Mouse (Mus musculus): ENCODE data around the gene Ncapg. TPM values are rescaled to one million over a fixed set of nuclear protein-coding genes. Genes with fewer than 3 reads are reported as not detected.

Ncapg gene
- polyA plus RNA-seq (2012; rRNA removed) = 17.4 and 21.6 TPM in 2 replicates

DNA sequence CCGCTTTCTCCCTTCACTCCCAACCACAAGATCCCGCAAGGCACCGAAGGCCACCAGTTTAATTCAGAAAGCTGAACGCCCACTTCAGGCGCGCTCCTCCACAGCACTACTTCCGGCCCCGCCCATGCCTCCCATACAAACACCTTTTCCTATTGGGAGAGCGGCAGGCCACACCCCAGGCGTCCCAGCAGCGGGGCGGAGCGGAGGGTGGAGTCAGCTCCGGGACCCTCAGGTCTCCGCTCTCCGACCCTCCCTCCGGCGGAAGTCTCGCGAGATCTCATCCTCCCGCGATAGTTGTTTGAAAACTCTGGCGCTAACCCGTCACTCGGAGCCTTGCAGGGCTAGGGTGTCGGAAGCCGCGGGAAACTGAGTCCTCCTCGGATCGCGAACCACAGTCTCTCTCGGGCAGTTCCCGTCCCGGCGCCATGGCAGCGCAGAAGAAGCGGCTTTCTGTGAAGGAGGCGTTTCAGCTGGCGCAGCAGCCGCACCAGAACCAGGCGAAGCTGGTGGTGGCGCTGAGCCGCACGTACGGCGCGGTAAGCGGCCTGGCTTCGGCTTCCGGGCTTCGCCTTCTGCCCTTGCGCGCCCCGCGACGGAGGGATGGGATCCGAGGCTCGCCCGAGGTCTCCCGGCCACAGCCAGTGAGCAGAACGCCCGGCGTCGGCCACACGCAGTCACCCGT, at the start of gene Ncapg:
Ncapg (plus strand) TSS at position 322 of the 682 bp plus-strand sequence.

DNA sequence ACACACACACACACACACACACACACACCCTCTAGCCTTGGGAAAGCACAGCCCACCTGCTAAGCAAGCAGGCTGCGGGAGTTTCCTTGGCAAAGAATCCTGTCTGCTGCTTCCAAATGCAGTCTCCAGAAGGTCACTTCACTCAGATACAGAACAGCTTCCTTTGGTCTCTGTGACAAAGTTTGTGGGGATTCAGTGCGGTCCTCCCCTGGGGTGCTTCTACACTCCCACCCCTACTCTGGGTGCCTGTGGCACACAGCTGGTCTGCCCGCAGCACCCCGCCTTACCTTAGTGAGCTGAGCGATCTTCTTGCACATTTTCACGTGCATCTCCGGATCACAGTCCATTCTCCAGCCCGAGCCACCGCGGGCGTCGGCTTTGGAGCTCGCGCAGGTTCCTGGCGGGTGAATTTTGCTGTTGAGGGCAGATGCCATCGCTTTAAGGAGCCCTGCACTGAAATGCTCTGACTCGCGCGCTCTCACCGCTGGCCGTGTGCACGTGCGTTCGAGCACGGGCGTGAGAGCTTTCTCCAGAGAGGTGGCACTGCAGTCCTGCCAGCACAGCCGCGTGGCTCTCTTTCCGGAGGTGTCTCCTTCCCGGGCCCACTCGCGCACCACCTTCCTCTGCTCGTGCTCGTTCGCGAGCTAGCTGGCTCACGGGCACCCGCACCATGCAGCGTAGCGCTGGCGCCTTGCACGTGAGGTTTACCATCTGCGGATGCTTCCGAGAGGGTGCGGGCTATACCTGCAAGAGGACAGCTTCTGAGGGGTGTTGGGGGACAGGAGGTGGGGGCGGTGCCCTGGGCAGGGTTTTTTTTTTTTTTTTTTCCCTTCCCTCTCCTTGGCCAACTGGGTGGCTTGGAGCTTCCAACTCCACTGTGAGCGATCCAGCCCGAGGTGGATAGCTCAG, 30.7 kb upstream of the Ncapg start, which contains the start of gene Fam184b:
Fam184b (minus strand) TSS at position 809 of the 909 bp plus-strand sequence.

Other genes starting within 250 kb of the Ncapg start
- gene Qdpr, start 219.7 kb upstream of the Ncapg start, polyA plus RNA-seq (2012; rRNA removed) = 73.2 and 73.5 TPM in 2 replicates
- 0.08 and 0.11 TPM in 2 replicates for gene Clrn2, start 216.2 kb upstream of the Ncapg start, polyA plus RNA-seq (2012; rRNA removed)
- 29.1 and 32.0 TPM in 2 replicates for gene Lap3, start 176.5 kb upstream of the Ncapg start, polyA plus RNA-seq (2012; rRNA removed)
- gene Med28, start 149.7 kb upstream of the Ncapg start, polyA plus RNA-seq (2012; rRNA removed) = 148 and 174 TPM in 2 replicates
- gene Fam184b, start 30.3 kb upstream of the Ncapg start, polyA plus RNA-seq (2012; rRNA removed) = 2.3 and 2.6 TPM in 2 replicates
- gene Lcorl, start 187.7 kb downstream of the Ncapg start, polyA plus RNA-seq (2012; rRNA removed) = 15.7 and 17.9 TPM in 2 replicates